Mouse (Mus musculus) adrenal gland, adult 8-10 months (tissue): ENCODE data around the gene Klk7. TPM values are rescaled to one million over a fixed set of nuclear protein-coding genes. Genes with fewer than 3 reads are reported as not detected.

Experiments used
- DNase-seq: peaks from one replicate; pipeline ENCODE4 v3.0.0; 2022
- total RNA-seq, 4 experiments: library from RNA; stranded (reverse); gene quantifications; 2 replicates each; pipeline ENCODE4 v1.2.4; 2022

Klk7 gene
- total RNA-seq = not detected

GRCm38 (mm10) chr7:43810994-43811393 lies at the start of gene Klk7:
Gene Klk7 (plus strand): TSS chr7:43811294.
- no peak for DNase-seq

GRCm38 (mm10) chr7:43766484-43766883 lies 44.6 kb upstream of the Klk7 start:
- no peak for DNase-seq

- DNase-seq = no peak
These were observed 42.5 kb upstream of the Klk7 start, which contains the start of gene Klk12 for GRCm38 (mm10) chr7:43768597-43768996. Gene Klk12 (plus strand): TSS chr7:43768897.

GRCm38 (mm10) chr7:43769636-43770035 lies 41.5 kb upstream of the Klk7 start:
- DNase-seq = no peak

GRCm38 (mm10) chr7:43770701-43771100 lies 40.4 kb upstream of the Klk7 start:
- DNase-seq = no peak

- no peak for DNase-seq
These were observed 39.2 kb upstream of the Klk7 start for GRCm38 (mm10) chr7:43771916-43772315.

GRCm38 (mm10) chr7:43772901-43773300 lies 38.2 kb upstream of the Klk7 start:
- no peak for DNase-seq

- DNase-seq = no peak
These were observed 36.7 kb upstream of the Klk7 start, which contains the start of gene Klk11 for GRCm38 (mm10) chr7:43774364-43774763. Gene Klk11 (plus strand): TSS chr7:43774604.

GRCm38 (mm10) chr7:43774802-43775201 lies 36.3 kb upstream of the Klk7 start:
- no peak for DNase-seq

GRCm38 (mm10) chr7:43775311-43776057 lies 35.6 kb upstream of the Klk7 start:
- no peak for DNase-seq

- DNase-seq = no peak
These were observed 34.6 kb upstream of the Klk7 start for GRCm38 (mm10) chr7:43776506-43776905.

- no peak for DNase-seq
These were observed 33.7 kb upstream of the Klk7 start for GRCm38 (mm10) chr7:43777423-43777822.

- no peak for DNase-seq
These were observed 32.7 kb upstream of the Klk7 start for GRCm38 (mm10) chr7:43778176-43778970.

- no peak for DNase-seq
These were observed 30.9 kb upstream of the Klk7 start for GRCm38 (mm10) chr7:43780241-43780640.

GRCm38 (mm10) chr7:43780746-43781145 lies 30.3 kb upstream of the Klk7 start, which contains the start of gene Klk10:
Gene Klk10 (plus strand): TSS chr7:43781035.
- no peak for DNase-seq

- DNase-seq = no peak
These were observed 29.6 kb upstream of the Klk7 start for GRCm38 (mm10) chr7:43781541-43781940.

- peak; percentile 35 for DNase-seq
These were observed 28.5 kb upstream of the Klk7 start for GRCm38 (mm10) chr7:43782275-43783265.

GRCm38 (mm10) chr7:43785286-43785685 lies 25.8 kb upstream of the Klk7 start:
- DNase-seq = peak; percentile 40

GRCm38 (mm10) chr7:43788096-43788495 lies 23.0 kb upstream of the Klk7 start:
- no peak for DNase-seq

GRCm38 (mm10) chr7:43789295-43789694 lies 21.8 kb upstream of the Klk7 start:
- no peak for DNase-seq

- no peak for DNase-seq
These were observed 19.5 kb upstream of the Klk7 start, which contains the start of gene Klk9 for GRCm38 (mm10) chr7:43791591-43791990. Gene Klk9 (plus strand): TSS chr7:43791891.

- DNase-seq = no peak
These were observed 14.7 kb upstream of the Klk7 start for GRCm38 (mm10) chr7:43796355-43796754.
